Mouse (Mus musculus) liver, postnatal 0 days (tissue): ENCODE results near the gene Ptges2. TPM values are rescaled to one million over a fixed set of nuclear protein-coding genes. Genes with fewer than 3 reads are reported as not detected.

Experiments used
- ATAC-seq: fragments of 200-750 bp; cut with Nextera tagmentation; 2 replicates; pipeline ENCODE4 v1.8.0; 2017; ENCODE audit warnings: mild to moderate bottlenecking, moderate library complexity
- DNase-seq: peaks from one replicate; pipeline ENCODE4 v3.0.0-alpha.2; 2016
- H3K27ac ChIP-seq: fragments of 300-500 bp; sonication (generic); 2 replicates; pipeline ENCODE4 v1.5.1; 2014; ENCODE audit warnings: antibody characterized with exemption, moderate library complexity, mild to moderate bottlenecking, low read depth
- H3K27me3 ChIP-seq: fragments of 300-500 bp; sonication (generic); 2 replicates; pipeline ENCODE4 v1.6.1; 2014; ENCODE audit warnings: low read length, control low read depth, mixed read lengths; ENCODE audit not compliant: insufficient read depth
- H3K36me3 ChIP-seq: fragments of 300-500 bp; sonication (generic); replicated peaks from 2 replicates; pipeline ENCODE4 v1.6.1; 2014; ENCODE audit warnings: mild to moderate bottlenecking, control low read depth, low read length, moderate library complexity, mixed read lengths; ENCODE audit not compliant: insufficient read depth
- H3K4me1 ChIP-seq: fragments of 300-500 bp; sonication (generic); 2 replicates; pipeline ENCODE4 v1.6.1; 2014; ENCODE audit warnings: antibody characterized with exemption, mild to moderate bottlenecking, control low read depth; ENCODE audit not compliant: insufficient read depth
- H3K4me2 ChIP-seq: fragments of 300-500 bp; sonication (generic); 2 replicates; pipeline ENCODE4 v1.6.1; 2014; ENCODE audit warnings: low read depth, mild to moderate bottlenecking, low read length, moderate library complexity, mixed read lengths
- H3K4me3 ChIP-seq: fragments of 300-500 bp; sonication (generic); 2 replicates; pipeline ENCODE4 v1.5.1; 2014; ENCODE audit warnings: low read depth, low read length
- H3K9ac ChIP-seq: fragments of 300-500 bp; sonication (generic); replicated peaks from 2 replicates; pipeline ENCODE4 v1.6.1; 2014; ENCODE audit warnings: mild to moderate bottlenecking, moderate library complexity
- H3K9me3 ChIP-seq: fragments of 300-500 bp; sonication (generic); 2 replicates; pipeline ENCODE4 v1.6.1; 2016; ENCODE audit warnings: mild to moderate bottlenecking, control low read depth, low read length, mixed read lengths
- CTCF ChIP-seq: sonication (generic); IDR thresholded peaks from 2 replicates; pipeline ENCODE4 v1.5.1; 2016; ENCODE audit warnings: antibody characterized with exemption, low read depth
- EP300 ChIP-seq: IDR thresholded peaks from 2 replicates; pipeline ENCODE4 v1.6.1; 2016; ENCODE audit warnings: antibody characterized with exemption, low read depth, mild to moderate bottlenecking
- WGBS: fragments of 180-500 bp; shearing (Covaris S2); extraction: QIAGEN DNeasy Blood & Tissue Kit; methylation state at CpG from one replicate; pipeline ENCODE4 v1.1.7; 2014; ENCODE audit not compliant: insufficient replicate concordance; 5-methylcytosine and 5-hydroxymethylcytosine counted together
- polyA plus RNA-seq: library from polyadenylated mRNA; unstranded; fragments of >200 nt; fragmentation: Nextera tagmentation; extraction: Ambion mirVana; gene quantifications from 2 replicates; pipeline ENCODE4 v1.2.1, GENCODE M21; 2015

The Ptges2 gene
- polyA plus RNA-seq, 1 experiment from 2014 or later, result 13.8 TPM

GRCm38 (mm10) chr2:32454633-32455032 is 58.9 kb downstream of the Ptges2 start:
- Histone ChIP-seq H3K27ac (no peak overlapping the region), H3K4me2 (no peak overlapping the region; the same call in 1 of the 2 replicates), H3K9ac (no peak overlapping the region), H3K4me1 (peaks cover 29% of the 10 kb centered on the region), H3K27me3 (no peaks in the 10 kb centered on the region), H3K36me3 (peaks cover 7% of the 10 kb centered on the region), H3K4me3 (no peak overlapping the region), H3K9me3 (no peaks in the 10 kb centered on the region)
- ATAC-seq, result no peak
- no peak for DNase-seq
- 82% methylated on average over 10 of the region's 10 CpGs for WGBS
- TF ChIP-seq CTCF (no peak), EP300 (no peak)

DNA sequence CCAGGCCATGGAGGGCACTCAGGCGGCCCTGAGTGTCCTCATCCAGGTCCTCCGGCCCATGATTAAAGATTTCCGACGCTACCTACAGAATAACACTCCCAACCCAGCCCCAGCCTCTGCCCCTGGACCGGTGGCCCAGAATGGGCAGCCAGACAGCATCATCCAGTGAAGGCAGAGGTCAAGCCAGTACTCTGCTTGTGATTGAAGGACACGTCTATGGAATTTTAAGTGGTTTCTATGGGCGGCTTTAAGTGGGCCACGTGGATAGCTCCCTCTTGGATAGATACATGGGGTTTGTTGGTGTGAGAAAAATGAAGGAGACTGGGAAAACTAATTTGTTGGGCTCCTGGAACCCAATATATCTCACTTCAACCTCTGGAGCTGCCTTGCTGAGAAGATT is 59.4 kb downstream of the Ptges2 start:
- ATAC-seq (no peak), DNase-seq (no peak)
- Histone ChIP-seq H3K9me3 (no peaks in the 10 kb centered on the region), H3K4me3 (no peak overlapping the region), H3K4me2 (no peak overlapping the region), H3K36me3 (peaks cover 7% of the 10 kb centered on the region), H3K4me1 (peaks cover 24% of the 10 kb centered on the region), H3K9ac (no peak overlapping the region), H3K27ac (no peak overlapping the region), H3K27me3 (no peaks in the 10 kb centered on the region)
- TF ChIP-seq CTCF (no peak), EP300 (no peak)
- 88% methylated on average over 8 of the region's 8 CpGs for WGBS

Other genes with a start within 250 kb of the Ptges2 start
- 7.5 and 8.4 TPM in 2 replicates for gene Prrc2b, start 244.8 kb upstream of the Ptges2 start, polyA plus RNA-seq
- gene Pomt1, start 159.3 kb upstream of the Ptges2 start, polyA plus RNA-seq, result 6.3 and 6.4 TPM in 2 replicates
- 26.9 and 33.3 TPM in 2 replicates for gene Uck1, start 135.7 kb upstream of the Ptges2 start, polyA plus RNA-seq
- 5.8 and 7.0 TPM in 2 replicates for gene Golga2, start 108.5 kb upstream of the Ptges2 start, polyA plus RNA-seq
- gene Swi5, start 107.8 kb upstream of the Ptges2 start, polyA plus RNA-seq, result 188 and 209 TPM in 2 replicates
- gene Ciz1, start 43.6 kb upstream of the Ptges2 start, polyA plus RNA-seq, result 9.0 and 9.9 TPM in 2 replicates
- gene Dnm1, start 42.6 kb upstream of the Ptges2 start, polyA plus RNA-seq, result 0.06 and 0.25 TPM in 2 replicates
- gene 1110008P14Rik, start 14.0 kb upstream of the Ptges2 start, polyA plus RNA-seq, result 30.1 and 32.2 TPM in 2 replicates
- 411 and 419 TPM in 2 replicates for gene Lcn2, start 7.6 kb upstream of the Ptges2 start, polyA plus RNA-seq
- gene Naif1, start 54.6 kb downstream of the Ptges2 start, polyA plus RNA-seq, result 1.6 and 1.8 TPM in 2 replicates
- 32.4 and 36.9 TPM in 2 replicates for gene Slc25a25, start 55.5 kb downstream of the Ptges2 start, polyA plus RNA-seq
- 4.8 and 6.1 TPM in 2 replicates for gene Fam102a, start 139.4 kb downstream of the Ptges2 start, polyA plus RNA-seq
- gene Dpm2, start 175.0 kb downstream of the Ptges2 start, polyA plus RNA-seq, result 37.0 and 41.7 TPM in 2 replicates
- not detected in 2 replicates for gene Pip5kl1, start 178.9 kb downstream of the Ptges2 start, polyA plus RNA-seq
- not detected in 2 replicates for gene 9430097D07Rik, start 179.8 kb downstream of the Ptges2 start, polyA plus RNA-seq
- 4.3 and 5.8 TPM in 2 replicates for gene St6galnac4, start 191.2 kb downstream of the Ptges2 start, polyA plus RNA-seq
- gene St6galnac6, start 203.8 kb downstream of the Ptges2 start, polyA plus RNA-seq, result 14.0 and 15.9 TPM in 2 replicates
- 1.3 and 5.9 TPM in 2 replicates for gene Ak1, start 225.9 kb downstream of the Ptges2 start, polyA plus RNA-seq